Mouse (Mus musculus) c-Kit-positive CD71-positive TER-119-positive erythroid progenitor cells, embryonic 14.5 days (primary cell): ENCODE results near the gene Psmb10.
"Not testable (repeated sequence)": the region's sequence is repeated elsewhere in the genome, so short reads cannot be mapped to it uniquely, and the experiment has no call there.

Experiments
- DNase-seq: peaks from one replicate; pipeline ENCODE4 v3.0.0-alpha.2; 2013; ENCODE audit warnings: low spot score

Gene Psmb10

GRCm38 (mm10) chr8:105938306-105938669 lies at the start of gene Psmb10:
Gene Psmb10 (minus strand): TSS chr8:105938444.
- DNase-seq, result peak; percentile 68

DNA sequence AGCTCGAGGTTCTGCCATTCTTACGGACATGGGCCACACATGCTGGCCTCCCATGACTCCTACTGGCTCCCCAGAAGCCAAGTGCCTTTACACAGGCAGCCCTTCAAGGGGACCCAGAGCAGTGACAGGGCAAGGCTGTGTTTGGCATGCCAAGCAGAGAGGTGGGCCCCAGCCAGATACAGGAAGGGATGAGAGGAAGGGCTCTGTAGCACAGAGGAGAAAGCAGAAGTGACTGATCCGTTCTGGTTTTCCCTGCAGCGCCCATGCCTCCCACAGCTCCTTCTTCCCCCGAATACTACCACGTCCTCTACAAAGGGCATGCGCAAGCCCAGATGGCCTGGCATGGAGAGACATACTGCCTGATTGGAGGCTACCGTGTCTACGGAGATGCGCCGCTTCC lies 45.2 kb upstream of the Psmb10 start:
- DNase-seq, result not testable (repeated sequence)

DNA sequence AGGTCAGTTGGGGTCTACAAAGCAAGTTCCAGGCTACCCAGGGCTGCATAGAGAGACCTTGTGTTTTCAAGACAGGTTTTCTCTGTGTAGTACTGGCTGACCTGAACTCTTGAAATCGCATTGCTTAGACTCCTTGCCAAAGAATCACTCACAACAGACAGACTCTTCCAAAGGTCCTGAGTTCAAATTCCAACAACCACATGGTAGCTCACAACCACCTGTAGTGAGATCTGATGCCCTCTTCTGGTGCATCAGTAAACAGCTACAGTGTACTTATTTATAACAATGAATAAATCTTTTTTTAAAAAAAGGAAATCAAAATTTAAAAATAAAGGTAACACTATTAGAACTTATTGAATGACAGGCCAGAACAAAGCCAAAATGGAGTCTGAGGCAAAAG lies 42.9 kb upstream of the Psmb10 start:
- DNase-seq, result no peak

DNA sequence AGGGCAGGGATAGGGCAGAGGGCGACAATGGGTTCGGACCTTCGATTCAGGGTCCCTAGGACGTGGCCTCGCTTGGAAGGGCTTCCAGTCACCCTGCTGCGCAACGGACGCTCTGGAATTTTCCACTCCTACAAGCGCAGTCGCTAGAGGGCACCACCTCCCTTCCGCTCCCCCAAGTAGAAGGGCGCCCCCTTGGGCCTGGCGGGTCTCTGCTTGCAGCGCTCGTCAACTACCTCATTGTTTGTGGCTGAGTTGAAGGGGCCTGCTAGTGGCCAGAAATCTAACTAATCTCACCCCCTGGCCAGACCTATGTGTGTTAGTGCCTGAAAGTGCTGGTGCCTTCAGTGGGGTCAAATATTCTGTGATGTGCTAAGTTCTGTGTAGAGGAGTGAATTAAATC lies 41.1 kb upstream of the Psmb10 start, which contains the start of gene Dpep3:
Gene Dpep3 (minus strand): TSS at position 105 of the 400 bp plus-strand sequence.
- DNase-seq, result no peak

- no peak for DNase-seq
These were observed 37.1 kb upstream of the Psmb10 start for GRCm38 (mm10) chr8:105975363-105975762.

- DNase-seq, result no peak
These were observed 32.9 kb upstream of the Psmb10 start for GRCm38 (mm10) chr8:105971019-105971720.

GRCm38 (mm10) chr8:105969367-105969766 lies 31.1 kb upstream of the Psmb10 start:
- DNase-seq, result no peak

GRCm38 (mm10) chr8:105966692-105967311 lies 28.6 kb upstream of the Psmb10 start:
- DNase-seq, result peak; percentile 76

DNA sequence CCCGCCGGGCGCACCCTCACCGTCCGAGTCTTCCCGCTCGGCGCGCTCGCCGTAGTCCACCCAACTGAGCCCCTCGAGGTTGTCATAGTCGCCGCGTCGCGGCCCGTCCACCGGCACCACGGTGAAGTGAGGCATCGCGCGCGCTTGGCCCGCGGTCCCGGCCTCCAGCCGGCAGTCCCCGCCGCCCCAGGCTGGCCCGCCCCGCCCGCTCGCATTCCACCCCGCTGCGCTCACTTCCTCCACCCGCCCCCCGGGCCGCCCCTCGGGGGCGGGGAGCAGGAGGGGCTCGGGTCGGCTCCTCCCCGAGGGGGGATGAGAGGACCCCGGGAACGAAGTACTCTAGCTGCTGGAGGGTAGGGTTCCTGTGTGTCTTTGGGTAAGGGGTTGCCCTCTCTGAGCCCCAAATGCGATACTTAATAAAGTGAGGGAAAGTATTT lies 27.7 kb upstream of the Psmb10 start, which contains the start of gene Slc12a4:
Gene Slc12a4 (minus strand): TSS at position 193 of the 437 bp plus-strand sequence.
- peak; percentile 67 for DNase-seq

- peak; percentile 50 for DNase-seq
These were observed 27.1 kb upstream of the Psmb10 start for GRCm38 (mm10) chr8:105965266-105965904.

- peak; percentile 29 for DNase-seq
These were observed 26.4 kb upstream of the Psmb10 start for GRCm38 (mm10) chr8:105964506-105965265.

DNA sequence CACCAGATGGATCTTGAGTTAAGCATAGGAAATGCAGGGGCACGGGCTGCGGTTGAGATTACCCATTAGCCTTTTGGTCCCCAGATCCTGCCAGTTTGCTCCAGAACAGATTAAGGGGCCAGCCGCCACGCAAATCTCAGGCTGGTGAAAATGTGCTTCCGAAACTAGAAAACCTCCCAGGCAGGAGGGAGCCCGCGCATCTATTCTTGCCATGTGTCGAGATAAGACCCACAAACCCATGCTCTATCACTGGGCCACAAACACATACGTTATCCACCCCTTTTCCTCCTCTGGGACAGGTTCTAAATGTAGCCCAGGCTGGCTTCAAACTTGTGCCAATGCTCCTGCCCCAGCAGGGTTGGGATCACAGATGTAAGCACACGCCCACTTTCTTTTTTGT lies 23.3 kb upstream of the Psmb10 start:
- peak; percentile 55 for DNase-seq

GRCm38 (mm10) chr8:105961101-105961500 lies 22.9 kb upstream of the Psmb10 start:
- peak; percentile 47 for DNase-seq

DNA sequence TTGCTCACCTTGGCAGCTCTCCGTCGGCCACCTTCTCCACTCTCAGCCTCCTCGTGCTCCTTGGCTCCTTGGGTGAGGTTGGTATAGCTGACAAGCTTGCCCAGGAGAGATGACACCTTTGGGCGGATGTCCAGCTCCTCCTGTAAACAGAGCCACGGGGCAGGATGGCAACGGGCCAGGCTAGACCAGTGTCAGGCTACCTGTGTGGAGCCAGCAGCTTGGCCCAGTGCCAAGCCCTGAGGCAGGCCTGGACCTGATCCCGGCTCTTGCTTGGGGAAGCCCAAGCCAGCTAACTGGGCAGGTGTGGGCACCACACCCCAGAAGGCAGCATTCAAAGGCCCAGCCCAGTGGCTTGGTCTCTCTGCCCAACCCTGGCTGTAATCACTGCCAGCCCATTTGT lies 21.1 kb upstream of the Psmb10 start:
- no peak for DNase-seq

DNA sequence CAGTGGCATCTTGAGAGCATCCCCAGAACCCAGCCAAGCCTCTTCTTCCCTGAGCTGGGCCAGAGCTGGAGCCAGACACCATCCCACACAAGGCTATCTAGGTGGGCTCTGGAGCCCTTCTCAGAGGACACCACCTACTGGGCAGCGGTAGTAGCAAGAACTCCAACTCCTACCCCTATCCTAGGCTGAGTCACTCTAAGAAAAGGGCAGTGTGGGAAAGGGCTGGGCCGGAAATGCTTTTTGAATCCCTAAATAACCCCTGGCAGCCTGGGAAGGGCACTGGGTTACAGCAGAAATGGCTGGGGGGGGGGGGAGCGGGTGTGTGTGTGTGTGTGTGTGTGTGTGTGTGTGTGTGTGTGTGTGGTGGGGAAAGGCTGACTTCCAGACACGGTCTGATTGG lies 19.6 kb upstream of the Psmb10 start:
- no peak for DNase-seq

DNA sequence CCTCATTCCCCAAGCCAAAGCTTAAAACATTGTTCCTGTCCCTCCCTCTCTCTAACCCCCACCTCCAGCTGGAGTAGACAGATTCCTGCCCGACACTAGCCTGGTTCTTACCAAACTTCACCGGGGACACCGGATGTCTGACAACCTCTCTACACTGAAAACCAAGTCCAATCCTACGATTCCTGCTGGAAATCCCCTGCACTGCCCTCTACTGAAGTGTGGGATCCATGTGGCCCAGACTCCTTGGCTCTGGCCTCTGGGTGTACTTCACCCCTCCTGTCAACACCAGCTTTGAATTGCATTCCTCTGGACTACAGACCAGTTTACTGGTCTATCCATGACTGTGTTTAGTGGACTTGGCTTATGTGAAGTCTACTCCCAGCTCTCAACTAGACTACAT lies 18.3 kb upstream of the Psmb10 start:
- DNase-seq, result no peak

GRCm38 (mm10) chr8:105951057-105951659 lies 12.9 kb upstream of the Psmb10 start:
- DNase-seq, result no peak

- DNase-seq, result no peak
These were observed 11.1 kb upstream of the Psmb10 start for GRCm38 (mm10) chr8:105949350-105949749.

DNA sequence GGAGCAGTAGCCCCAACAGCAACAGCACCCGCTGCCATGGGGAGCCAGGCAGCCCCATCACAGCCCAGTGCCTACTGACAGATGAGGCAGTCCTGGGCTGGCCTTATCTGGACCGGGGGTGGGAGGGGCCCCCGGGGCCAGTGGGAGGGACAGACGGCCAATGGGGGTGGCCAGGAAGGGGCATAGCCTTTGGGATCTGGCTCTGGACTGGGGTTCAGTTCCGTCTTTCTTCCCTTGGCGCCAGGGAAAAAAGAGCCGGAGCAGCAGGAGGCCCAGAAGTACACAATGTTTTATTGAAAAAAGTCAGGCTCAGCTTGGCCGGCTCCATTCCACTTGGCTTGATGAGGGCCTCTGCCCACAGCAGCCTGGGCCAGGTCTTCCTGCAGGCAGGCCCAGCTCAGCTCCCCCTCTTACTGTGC lies 5.1 kb upstream of the Psmb10 start, which contains the start of gene Lcat:
Gene Lcat (minus strand): TSS at position 62 of the 419 bp plus-strand sequence.
- no peak for DNase-seq

- DNase-seq, result no peak
These were observed 4.3 kb upstream of the Psmb10 start for GRCm38 (mm10) chr8:105942542-105942941.

DNA sequence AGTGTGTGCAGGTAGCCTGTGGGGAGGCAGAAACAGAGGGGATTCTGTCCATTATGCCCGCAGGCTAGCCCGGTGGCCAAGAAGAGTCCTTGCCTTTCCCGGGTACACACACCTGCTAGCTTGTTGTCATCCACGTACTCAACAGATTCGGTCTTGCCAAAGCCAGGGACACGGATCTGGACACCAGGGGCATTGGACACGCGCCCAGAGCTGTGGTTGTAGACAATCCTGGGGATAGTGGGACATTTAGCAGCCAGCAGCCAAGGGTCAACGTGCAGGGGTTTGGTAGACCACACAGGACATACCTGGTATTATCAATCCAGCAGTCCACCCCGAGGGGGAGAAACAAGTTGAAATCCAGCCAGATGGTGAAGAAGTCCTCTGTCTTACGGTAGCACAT lies 3.8 kb upstream of the Psmb10 start:
- no peak for DNase-seq
